Mouse (Mus musculus): ENCODE data around the gene Supt4a. TPM values are rescaled to one million over a fixed set of nuclear protein-coding genes. Genes with fewer than 3 reads are reported as not detected.

Supt4a gene
- total RNA-seq (2012; rRNA removed) (241 and 287 TPM in 2 replicates), total RNA-seq (2014; rRNA removed) (251 and 256 TPM in 2 replicates), polyA plus RNA-seq (2012; ENCODE audit: insufficient read length, low read depth) (220 and 229 TPM in 2 replicates)

DNA sequence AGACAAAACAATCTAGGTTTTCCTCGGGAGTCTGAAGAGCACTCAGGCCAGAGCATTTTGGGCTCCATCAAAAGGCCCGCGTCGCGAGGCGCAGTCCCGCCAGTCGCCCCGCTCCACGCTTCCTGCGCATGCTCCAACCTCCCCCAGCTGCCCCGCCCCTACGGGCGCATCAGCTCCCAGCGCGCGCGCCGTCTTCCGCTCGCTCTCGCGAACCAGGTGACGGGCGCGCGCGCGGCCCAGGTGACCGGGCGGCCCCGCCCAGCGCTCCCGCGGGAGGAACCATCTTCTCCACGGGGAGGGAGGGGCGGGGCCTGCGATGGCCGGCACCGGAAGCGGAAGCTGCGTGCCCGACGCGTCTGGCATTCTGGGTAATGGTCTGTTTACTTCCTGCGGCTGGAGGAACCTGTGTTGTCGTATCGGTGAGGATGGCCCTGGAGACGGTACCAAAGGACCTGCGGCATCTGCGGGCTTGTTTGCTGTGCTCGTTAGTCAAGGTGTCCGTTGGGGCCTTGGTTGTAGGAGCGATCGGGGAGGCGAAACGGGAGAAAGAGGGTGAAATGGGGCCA, at the start of gene Supt4a:
Gene Supt4a, plus strand, starts transcription at position 378 of the 566 bp plus-strand sequence.
- in situ Hi-C loops (cut with MboI; ENCODE audit: low pct_ligation_motif_present, low pct_unique_long_range_greater_than_20kb, low sequenced_read_pairs), result no loop called here
- H3K27ac ChIP-seq (ENCODE audit: insufficient read depth, low read depth), result peak within 1 kb of the TSS; percentile 22
- no peaks in the 10 kb centered on the region for H3K27me3 ChIP-seq (replicated peaks)
- H3K36me3 ChIP-seq (replicated peaks in 1 of 2; ENCODE audit: control insufficient read depth in 1 of 2, insufficient read depth in 1 of 2, low read length in 1 of 2), result peaks cover 52 to 66% of the 10 kb centered on the region in 2 experiments
- TF ChIP-seq MYC (IDR thresholded peaks at IDR 0.05; ENCODE audit: low read depth, low read length) (peak; percentile 78; the same call in 1 of the 2 replicates), RAD21 (IDR thresholded peaks at IDR 0.05; ENCODE audit: low read depth, low read length) (no peak), TCF12 (IDR thresholded peaks at IDR 0.05; ENCODE audit: low read depth, low read length) (peak; percentile 91), SMC3 (IDR thresholded peaks at IDR 0.05; ENCODE audit: low read depth, low read length) (no peak), CHD1 (IDR thresholded peaks at IDR 0.05; ENCODE audit: low read depth, low read length) (0 out of 2 replicates have a peak, but pooled peaks have one; percentile 62), MAFK (IDR thresholded peaks at IDR 0.05; ENCODE audit: insufficient replicate concordance, low read length) (no peak), CHD2 (IDR thresholded peaks at IDR 0.05; ENCODE audit: low read length) (peak; percentile 80), RCOR1 (conservative IDR thresholded peaks at IDR 0.05; ENCODE audit: low read depth, low read length) (peak; percentile 81), POLR2A (IDR thresholded peaks at IDR 0.05; ENCODE audit: low read depth, low read length) (peak; percentile 83), SIN3A (IDR thresholded peaks at IDR 0.05; ENCODE audit: low read length) (peak; percentile 99), ELF1 (IDR thresholded peaks at IDR 0.05; ENCODE audit: low read depth, low read length) (peak; percentile 95), MXI1 (IDR thresholded peaks at IDR 0.05; ENCODE audit: low read depth, low read length) (peak; percentile 90), POLR2AphosphoS2 (IDR thresholded peaks at IDR 0.05; ENCODE audit: low read depth, low read length) (peak; percentile 93), IRF4 (IDR thresholded peaks at IDR 0.05; ENCODE audit: low read depth, low read length) (peak; percentile 67), KAT2A (IDR thresholded peaks at IDR 0.05; ENCODE audit: insufficient replicate concordance, low read length) (peak; percentile 95; the same call in 1 of the 2 replicates), ZKSCAN1 (IDR thresholded peaks at IDR 0.05; ENCODE audit: borderline replicate concordance, low read depth, low read length) (no peak), JUN (IDR thresholded peaks at IDR 0.05; ENCODE audit: insufficient read depth, low read depth, low read length) (no peak), ZMIZ1 (IDR thresholded peaks at IDR 0.05; ENCODE audit: low read depth, low read length) (peak; percentile 91), USF2 (conservative IDR thresholded peaks at IDR 0.05; ENCODE audit: low read depth, low read length) (peak; percentile 21; the same call in 1 of the 2 replicates), NELFE (IDR thresholded peaks at IDR 0.05; ENCODE audit: low read depth, low read length) (peak; percentile 68), MAX (IDR thresholded peaks at IDR 0.05; ENCODE audit: low read length) (peak; percentile 96), ETS1 (conservative IDR thresholded peaks at IDR 0.05; ENCODE audit: low read depth, low read length) (no peak; the same call in none of the 2 replicates), GABPA (IDR thresholded peaks at IDR 0.05; ENCODE audit: insufficient replicate concordance, low read depth, low read length) (peak; percentile 57; the same call in 1 of the 2 replicates), ZNF384 (IDR thresholded peaks at IDR 0.05; ENCODE audit: low read depth, low read length) (no peak), EP300 (IDR thresholded peaks at IDR 0.05; ENCODE audit: low read length) (no peak), E2F4 (IDR thresholded peaks at IDR 0.05; ENCODE audit: insufficient replicate concordance, low read depth, low read length) (peak; percentile 85; the same call in 1 of the 2 replicates), MAZ (IDR thresholded peaks at IDR 0.05; ENCODE audit: low read depth, low read length) (peak; percentile 95), USF1 (IDR thresholded peaks at IDR 0.05; ENCODE audit: low read depth, low read length) (peak; percentile 81), MEF2A (IDR thresholded peaks at IDR 0.05; ENCODE audit: borderline replicate concordance, low read depth, low read length) (peak; percentile 85), PAX5 (IDR thresholded peaks at IDR 0.05; ENCODE audit: low read length) (no peak), CTCF (conservative IDR thresholded peaks at IDR 0.05 in 1 of 2, IDR thresholded peaks at IDR 0.05 in 1 of 2; ENCODE audit: low read depth in 2 of 2, low read length in 2 of 2) (no peak), JUND (conservative IDR thresholded peaks at IDR 0.05; ENCODE audit: low read depth, low read length) (no peak), NRF1 (IDR thresholded peaks at IDR 0.05; ENCODE audit: low read depth, low read length) (peak; percentile 96), TBP (conservative IDR thresholded peaks at IDR 0.05; ENCODE audit: low read depth, low read length) (0 out of 2 replicates have a peak, but pooled peaks have one; percentile 2), BHLHE40 (IDR thresholded peaks at IDR 0.05; ENCODE audit: low read depth, low read length) (peak; percentile 51; the same call in 1 of the 2 replicates), UBTF (IDR thresholded peaks at IDR 0.05; ENCODE audit: low read depth, low read length) (no peak), ZC3H11A (IDR thresholded peaks at IDR 0.05; ENCODE audit: low read depth, low read length) (no peak), HCFC1 (IDR thresholded peaks at IDR 0.05; ENCODE audit: low read depth, low read length) (peak; percentile 98)
- H3K79me2 ChIP-seq (replicated peaks; ENCODE audit: control insufficient read depth, extremely low read depth, insufficient read depth, poor library complexity, severe bottlenecking), result peaks cover 42% of the 10 kb centered on the region
- H3K4me3 ChIP-seq (replicated peaks in 1 of 3; ENCODE audit: low read depth in 2 of 3, low read length in 2 of 3, poor library complexity in 1 of 3), result peak within 1 kb of the TSS; percentile 75 to 97 (median 84)
- dilution Hi-C loops (cut with MboI; ENCODE audit: extremely low pct_ligation_motif_present, extremely low pct_unique_long_range_greater_than_20kb, low sequenced_read_pairs), result no loop called here
- H3K4me2 ChIP-seq (ENCODE audit: insufficient read depth, low read depth, poor library complexity, severe bottlenecking), result peak within 1 kb of the TSS; percentile 83
- no peaks in the 10 kb centered on the region for H3K9me3 ChIP-seq (replicated peaks; ENCODE audit: low read length)
- peaks cover 8 to 55% of the 10 kb centered on the region in 2 experiments for H3K4me1 ChIP-seq (ENCODE audit: control insufficient read depth in 1 of 2, insufficient read depth in 2 of 2)
- DNase-seq (ENCODE audit: extremely low read depth), result peak; percentile 96
- peak within 1 kb of the TSS; percentile 89 for H3K9ac ChIP-seq (ENCODE audit: insufficient read depth, low read depth)
